Mouse (Mus musculus): ENCODE measurements at regions not wholly inside any gene's neighbourhood (a gene's known extent, or its start where the extent isn't known, plus 50 kb on each side); places are given as distances from the start of the nearest gene placed in this dataset.
A peak's percentile ranks its signal among the peaks of the same experiment; 100 is the strongest.
"Not testable (repeated sequence)": the region's sequence is repeated elsewhere in the genome, so short reads cannot be mapped to it uniquely, and the experiment has no call there.

GRCm38 (mm10) chr2:64461636-64462035 lies 363.8 kb upstream of the Fign start:
- Histone ChIP-seq H3K4me1 (replicated peaks; ENCODE audit: control insufficient read depth, insufficient read depth, low read length) (no peaks in the 10 kb centered on the region), H3K27me3 (ENCODE audit: control insufficient read depth, insufficient read depth, low read length) (no peaks in the 10 kb centered on the region), H3K4me2 (replicated peaks) (no peak overlapping the region), H3K36me3 (replicated peaks; ENCODE audit: control insufficient read depth, insufficient read depth) (no peaks in the 10 kb centered on the region), H3K9ac (no peak overlapping the region), H3K27ac (no peak overlapping the region), H3K4me3 (replicated peaks; ENCODE audit: low read length) (no peak overlapping the region), H3K9me3 (ENCODE audit: control insufficient read depth, low read length) (no peaks in the 10 kb centered on the region)
- DNase-seq (ENCODE audit: low spot score) (no peak), ATAC-seq (ENCODE audit: low FRiP score) (no peak)
- 86% methylated on average over 9 of the region's 9 CpGs for WGBS

- Histone ChIP-seq H3K27me3 (ENCODE audit: control insufficient read depth, insufficient read depth, low read length) (no peaks in the 10 kb centered on the region), H3K4me2 (replicated peaks) (no peak overlapping the region), H3K4me1 (replicated peaks; ENCODE audit: control insufficient read depth, insufficient read depth, low read length) (no peaks in the 10 kb centered on the region), H3K9ac (no peak overlapping the region), H3K36me3 (replicated peaks; ENCODE audit: control insufficient read depth, insufficient read depth) (no peaks in the 10 kb centered on the region), H3K4me3 (replicated peaks; ENCODE audit: low read length) (no peak overlapping the region), H3K9me3 (ENCODE audit: control insufficient read depth, low read length) (no peaks in the 10 kb centered on the region), H3K27ac (no peak overlapping the region)
- DNase-seq (ENCODE audit: low spot score) (peak; percentile 69), ATAC-seq (ENCODE audit: low FRiP score) (no peak)
- WGBS = 60% methylated on average over 5 of the region's 5 CpGs
These were observed 360.3 kb upstream of the Fign start for GRCm38 (mm10) chr2:64458171-64458570.

- Histone ChIP-seq H3K4me2 (replicated peaks) (no peak overlapping the region), H3K4me3 (replicated peaks; ENCODE audit: low read length) (no peak overlapping the region), H3K27ac (no peak overlapping the region), H3K36me3 (replicated peaks; ENCODE audit: control insufficient read depth, insufficient read depth) (no peaks in the 10 kb centered on the region), H3K4me1 (replicated peaks; ENCODE audit: control insufficient read depth, insufficient read depth, low read length) (peaks cover 15% of the 10 kb centered on the region), H3K27me3 (ENCODE audit: control insufficient read depth, insufficient read depth, low read length) (no peaks in the 10 kb centered on the region), H3K9ac (no peak overlapping the region), H3K9me3 (ENCODE audit: control insufficient read depth, low read length) (no peaks in the 10 kb centered on the region)
- ATAC-seq (ENCODE audit: low FRiP score) (no peak), DNase-seq (ENCODE audit: low spot score) (no peak)
- 38% methylated on average over 6 of the region's 6 CpGs for WGBS
These were observed 354.9 kb upstream of the Fign start for GRCm38 (mm10) chr2:64452690-64453089.

GRCm38 (mm10) chr2:64451614-64452317 lies 353.9 kb upstream of the Fign start:
- peak; percentile 91 for ATAC-seq (ENCODE audit: low FRiP score)
- H3K4me3 ChIP-seq (replicated peaks; ENCODE audit: low read length) = no peak overlapping the region
- 29% methylated on average over 12 of the region's 12 CpGs for WGBS
- peaks cover 15% of the 10 kb centered on the region for H3K4me1 ChIP-seq (replicated peaks; ENCODE audit: control insufficient read depth, insufficient read depth, low read length)
- H3K9me3 ChIP-seq (ENCODE audit: control insufficient read depth, low read length) = no peaks in the 10 kb centered on the region
- H3K9ac ChIP-seq = 0 out of 2 replicates have a peak overlapping the region, but pooled peaks have one; percentile 16
- H3K27me3 ChIP-seq (ENCODE audit: control insufficient read depth, insufficient read depth, low read length) = no peaks in the 10 kb centered on the region
- peak overlapping the region; percentile 43 for H3K27ac ChIP-seq
- no peak for DNase-seq (ENCODE audit: low spot score)
- peak overlapping the region; percentile 32 for H3K4me2 ChIP-seq (replicated peaks)
- H3K36me3 ChIP-seq (replicated peaks; ENCODE audit: control insufficient read depth, insufficient read depth) = no peaks in the 10 kb centered on the region

GRCm38 (mm10) chr2:64443171-64443570 lies 345.3 kb upstream of the Fign start:
- 0 out of 2 replicates have a peak, but pooled peaks cover 3% of the 10 kb centered on the region for H3K4me1 ChIP-seq (replicated peaks; ENCODE audit: control insufficient read depth, insufficient read depth, low read length)
- H3K27me3 ChIP-seq (ENCODE audit: control insufficient read depth, insufficient read depth, low read length) = no peaks in the 10 kb centered on the region
- no peaks in the 10 kb centered on the region for H3K9me3 ChIP-seq (ENCODE audit: control insufficient read depth, low read length)
- no peak overlapping the region for H3K4me2 ChIP-seq (replicated peaks)
- H3K27ac ChIP-seq = no peak overlapping the region
- DNase-seq (ENCODE audit: low spot score) (no peak), ATAC-seq (ENCODE audit: low FRiP score) (no peak)
- 89% methylated on average over 3 of the region's 3 CpGs for WGBS
- no peak overlapping the region for H3K9ac ChIP-seq
- no peaks in the 10 kb centered on the region for H3K36me3 ChIP-seq (replicated peaks; ENCODE audit: control insufficient read depth, insufficient read depth)
- H3K4me3 ChIP-seq (replicated peaks; ENCODE audit: low read length) = no peak overlapping the region

- Histone ChIP-seq H3K9ac (no peak overlapping the region), H3K4me2 (replicated peaks) (no peak overlapping the region), H3K27ac (no peak overlapping the region), H3K36me3 (replicated peaks; ENCODE audit: control insufficient read depth, insufficient read depth) (no peaks in the 10 kb centered on the region), H3K9me3 (ENCODE audit: control insufficient read depth, low read length) (no peaks in the 10 kb centered on the region), H3K4me3 (replicated peaks; ENCODE audit: low read length) (no peak overlapping the region), H3K4me1 (replicated peaks; ENCODE audit: control insufficient read depth, insufficient read depth, low read length) (0 out of 2 replicates have a peak, but pooled peaks cover 3% of the 10 kb centered on the region), H3K27me3 (ENCODE audit: control insufficient read depth, insufficient read depth, low read length) (no peaks in the 10 kb centered on the region)
- DNase-seq (ENCODE audit: low spot score) (no peak), ATAC-seq (ENCODE audit: low FRiP score) (no peak)
- 98% methylated on average over 2 of the region's 2 CpGs for WGBS
These were observed 343.1 kb upstream of the Fign start for GRCm38 (mm10) chr2:64440961-64441360.

- not testable (repeated sequence) for H3K4me2 ChIP-seq (replicated peaks); H3K4me3 ChIP-seq (replicated peaks; ENCODE audit: low read length); ATAC-seq (ENCODE audit: low FRiP score); H3K27ac ChIP-seq; H3K9ac ChIP-seq; H3K27me3 ChIP-seq (ENCODE audit: control insufficient read depth, insufficient read depth, low read length); H3K36me3 ChIP-seq (replicated peaks; ENCODE audit: control insufficient read depth, insufficient read depth); DNase-seq (ENCODE audit: low spot score); H3K9me3 ChIP-seq (ENCODE audit: control insufficient read depth, low read length); H3K4me1 ChIP-seq (replicated peaks; ENCODE audit: control insufficient read depth, insufficient read depth, low read length)
These were observed 319.3 kb upstream of the Fign start for GRCm38 (mm10) chr2:64417129-64417528.

- Histone ChIP-seq H3K4me2 (replicated peaks) (no peak overlapping the region), H3K27me3 (ENCODE audit: control insufficient read depth, insufficient read depth, low read length) (no peaks in the 10 kb centered on the region), H3K36me3 (replicated peaks; ENCODE audit: control insufficient read depth, insufficient read depth) (no peaks in the 10 kb centered on the region), H3K9ac (no peak overlapping the region), H3K9me3 (ENCODE audit: control insufficient read depth, low read length) (no peaks in the 10 kb centered on the region), H3K27ac (no peak overlapping the region), H3K4me3 (replicated peaks; ENCODE audit: low read length) (no peak overlapping the region), H3K4me1 (replicated peaks; ENCODE audit: control insufficient read depth, insufficient read depth, low read length) (no peaks in the 10 kb centered on the region)
- ATAC-seq (ENCODE audit: low FRiP score) (no peak), DNase-seq (ENCODE audit: low spot score) (no peak)
- WGBS = 72% methylated on average over 1 of the region's 1 CpGs
These were observed 316.0 kb upstream of the Fign start for GRCm38 (mm10) chr2:64413846-64414245.

- Histone ChIP-seq H3K27ac (no peak overlapping the region), H3K27me3 (ENCODE audit: control insufficient read depth, insufficient read depth, low read length) (no peaks in the 10 kb centered on the region), H3K4me2 (replicated peaks) (no peak overlapping the region), H3K4me3 (replicated peaks; ENCODE audit: low read length) (no peak overlapping the region), H3K4me1 (replicated peaks; ENCODE audit: control insufficient read depth, insufficient read depth, low read length) (no peaks in the 10 kb centered on the region), H3K9me3 (ENCODE audit: control insufficient read depth, low read length) (no peaks in the 10 kb centered on the region), H3K36me3 (replicated peaks; ENCODE audit: control insufficient read depth, insufficient read depth) (no peaks in the 10 kb centered on the region), H3K9ac (no peak overlapping the region)
- DNase-seq (ENCODE audit: low spot score) = no peak
- no peak for ATAC-seq (ENCODE audit: low FRiP score)
These were observed 315.4 kb upstream of the Fign start for GRCm38 (mm10) chr2:64413263-64413662.

- ATAC-seq (ENCODE audit: low FRiP score) = no peak
- Histone ChIP-seq H3K27ac (no peak overlapping the region), H3K4me2 (replicated peaks) (no peak overlapping the region), H3K4me1 (replicated peaks; ENCODE audit: control insufficient read depth, insufficient read depth, low read length) (peaks cover 9% of the 10 kb centered on the region), H3K9me3 (ENCODE audit: control insufficient read depth, low read length) (no peaks in the 10 kb centered on the region), H3K9ac (no peak overlapping the region), H3K36me3 (replicated peaks; ENCODE audit: control insufficient read depth, insufficient read depth) (no peaks in the 10 kb centered on the region), H3K4me3 (replicated peaks; ENCODE audit: low read length) (no peak overlapping the region), H3K27me3 (ENCODE audit: control insufficient read depth, insufficient read depth, low read length) (no peaks in the 10 kb centered on the region)
- WGBS = 64% methylated on average over 4 of the region's 4 CpGs
- no peak for DNase-seq (ENCODE audit: low spot score)
These were observed 298.1 kb upstream of the Fign start for GRCm38 (mm10) chr2:64395946-64396345.
